Mouse (Mus musculus) monocyte, adult 5-6 weeks (primary cell): ENCODE measurements around the gene Pdap1. TPM values are rescaled to one million over a fixed set of nuclear protein-coding genes. Genes with fewer than 3 reads are reported as not detected.
"Not testable (repeated sequence)": the region's sequence is repeated elsewhere in the genome, so short reads cannot be mapped to it uniquely, and the experiment has no call there.

Experiments used
- ATAC-seq: fragments of 153-309, 156-312 bp; replicated peaks from 2 replicates; pipeline ENCODE4 v1.8.0; 2017; ENCODE audit warnings: mild to moderate bottlenecking; ENCODE audit not compliant: low TSS enrichment, insufficient number of reproducible peaks, severe bottlenecking, poor library complexity, low FRiP score
- total RNA-seq: library from RNA; stranded (forward); fragments of 200-1000, 200-491, 200-594 nt; gene quantifications from 3 replicates; pipeline ENCODE4 v1.2.3, GENCODE M21; 2017

The Pdap1 gene
- 93.1 to 106 TPM (median 95.5 TPM) in 3 replicates for total RNA-seq

- ATAC-seq: peak; percentile 81
These were observed at the start of gene Pdap1, which contains the start of gene Bud31 for GRCm38 (mm10) chr5:145139571-145140519. Gene Pdap1, minus strand, starts transcription at chr5:145140238. Gene Bud31, plus strand, starts transcription at chr5:145140362.

- ATAC-seq: no peak
These were observed 49.4 kb upstream of the Pdap1 start for GRCm38 (mm10) chr5:145189416-145189815.

DNA sequence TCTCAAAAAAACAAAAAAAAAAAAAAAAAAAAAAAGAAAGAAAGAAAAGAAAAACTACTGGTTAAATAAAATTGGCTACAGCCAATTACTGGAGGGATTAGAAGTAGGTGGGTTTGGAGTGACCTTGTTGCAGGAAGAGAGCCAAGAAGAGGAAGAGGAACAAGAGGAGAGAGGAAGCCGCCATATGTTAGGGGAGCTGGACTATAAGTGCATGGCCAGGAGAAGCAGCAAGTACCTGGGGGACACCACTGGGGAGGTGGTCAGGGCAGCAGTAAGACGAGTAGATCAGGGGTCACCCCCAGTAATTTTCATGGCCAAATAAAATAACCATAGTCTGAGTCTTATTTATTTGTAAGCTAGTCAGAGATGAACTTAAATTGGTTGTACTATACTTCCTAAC is 45.2 kb upstream of the Pdap1 start:
- ATAC-seq: no peak

DNA sequence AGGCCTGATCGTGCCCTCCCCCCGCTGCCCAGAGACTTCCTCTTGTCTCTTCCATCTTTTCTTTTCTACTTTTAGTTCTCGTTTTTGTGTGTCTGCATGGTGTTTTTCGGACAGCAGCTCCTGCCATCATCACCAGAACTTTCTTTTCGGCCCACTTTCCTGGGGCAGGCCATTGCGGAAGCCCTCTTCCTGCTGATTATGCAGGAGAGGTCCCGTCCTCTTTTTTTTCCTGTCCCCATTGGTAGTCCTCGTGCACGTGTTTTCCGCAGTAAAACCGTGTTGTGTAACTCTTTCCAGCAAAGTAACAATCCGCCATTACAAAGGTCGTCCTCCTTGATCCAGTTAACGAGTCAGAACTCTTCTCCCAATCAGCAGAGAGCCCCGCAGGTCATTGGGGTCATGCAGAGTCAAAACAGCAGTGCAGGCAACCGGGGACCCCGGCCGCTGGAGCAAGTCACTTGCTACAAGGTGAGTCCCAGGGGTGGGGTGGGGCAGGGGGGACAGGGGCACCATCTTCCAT is 38.5 kb upstream of the Pdap1 start:
- no peak for ATAC-seq

DNA sequence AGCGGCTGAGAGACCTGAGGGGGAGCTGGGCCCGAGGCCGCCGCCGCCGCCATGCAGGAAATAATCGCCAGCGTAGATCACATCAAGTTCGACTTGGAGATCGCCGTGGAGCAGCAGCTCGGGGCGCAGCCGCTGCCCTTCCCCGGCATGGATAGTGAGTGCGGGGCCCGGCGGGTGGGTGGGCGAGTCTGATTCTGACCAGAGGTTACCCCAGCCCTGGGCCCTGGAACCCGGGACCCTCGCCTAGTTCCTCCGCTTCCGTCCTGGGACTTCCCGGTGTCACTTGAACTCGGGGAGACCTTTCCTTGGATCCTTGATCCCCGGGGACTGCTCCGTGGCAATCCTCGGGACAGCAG is 27.2 kb upstream of the Pdap1 start:
- ATAC-seq: no peak

- ATAC-seq: peak; percentile 94
These were observed 26.7 kb upstream of the Pdap1 start, which contains the start of the genes Ptcd1 and Cpsf4 for GRCm38 (mm10) chr5:145166536-145167305. Gene Ptcd1, minus strand, starts transcription at chr5:145167108. Gene Cpsf4, plus strand, starts transcription at chr5:145167213.

- ATAC-seq: no peak
These were observed 25.1 kb upstream of the Pdap1 start for GRCm38 (mm10) chr5:145165184-145165583.

- ATAC-seq: no peak
These were observed 24.7 kb upstream of the Pdap1 start for GRCm38 (mm10) chr5:145164710-145165109.

DNA sequence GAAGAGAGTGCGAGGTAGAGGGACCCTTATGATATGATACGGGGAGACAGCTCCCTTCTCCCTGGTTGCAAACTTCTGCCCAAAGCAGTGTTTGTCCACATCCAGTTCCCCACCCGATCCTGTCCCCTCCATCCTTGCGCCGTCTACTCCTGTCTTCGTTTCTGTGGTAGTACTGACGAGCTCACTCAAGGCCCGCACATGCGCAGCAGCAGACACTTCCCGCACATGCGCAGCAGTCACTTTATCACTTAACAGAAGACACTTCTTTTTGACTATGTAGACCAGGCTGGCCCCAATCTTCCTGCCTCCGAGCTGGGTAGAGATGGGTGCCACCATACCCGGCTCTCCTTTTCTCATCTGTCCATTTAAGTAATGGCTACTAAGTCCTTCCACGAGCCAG is 21.3 kb upstream of the Pdap1 start:
- ATAC-seq: no peak

- ATAC-seq: no peak
These were observed 12.7 kb upstream of the Pdap1 start for GRCm38 (mm10) chr5:145152690-145153089.

- ATAC-seq: no peak
These were observed 9.3 kb upstream of the Pdap1 start for GRCm38 (mm10) chr5:145149294-145149693.

DNA sequence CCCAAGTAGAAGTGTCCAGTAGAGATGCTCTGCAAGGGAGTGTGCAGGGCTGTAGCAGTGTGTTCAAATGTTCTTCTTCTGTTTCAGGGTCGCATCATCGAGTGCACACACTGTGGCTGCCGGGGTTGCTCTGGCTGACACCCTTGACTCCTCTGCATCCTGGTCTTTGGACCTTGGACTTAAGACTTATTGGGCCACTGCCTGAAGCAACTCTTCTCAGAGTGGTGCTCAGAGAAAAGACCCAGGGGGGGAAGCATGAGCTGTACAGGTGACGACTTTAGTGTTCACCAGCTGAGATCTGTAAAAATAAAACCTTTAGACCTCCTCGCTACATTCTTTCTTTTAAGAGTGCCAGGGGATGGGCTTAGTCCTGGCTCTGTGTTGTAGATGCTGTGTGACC is 7.7 kb upstream of the Pdap1 start:
- ATAC-seq: no peak

GRCm38 (mm10) chr5:145140611-145141010 is 573 bp upstream of the Pdap1 start:
- ATAC-seq: no peak

DNA sequence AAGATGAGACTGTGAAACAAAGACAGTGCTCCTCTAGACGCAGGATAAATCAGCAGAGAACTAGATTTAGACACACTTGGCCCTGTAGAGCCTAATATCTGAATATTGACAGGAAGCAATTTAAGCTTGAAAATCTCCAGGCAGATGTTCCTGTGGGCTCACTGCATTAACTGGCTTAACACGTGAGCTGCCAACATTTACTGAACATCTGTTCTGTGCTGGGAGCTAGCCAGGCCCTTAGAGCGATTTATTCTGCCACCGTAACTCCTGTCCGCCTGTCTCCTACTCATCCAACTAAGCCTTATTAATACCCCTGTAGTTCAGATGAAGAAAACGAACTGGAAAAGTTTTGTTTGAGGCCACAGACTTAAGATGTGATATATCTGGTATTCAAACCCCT is 1.2 kb downstream of the Pdap1 start:
- ATAC-seq: no peak

DNA sequence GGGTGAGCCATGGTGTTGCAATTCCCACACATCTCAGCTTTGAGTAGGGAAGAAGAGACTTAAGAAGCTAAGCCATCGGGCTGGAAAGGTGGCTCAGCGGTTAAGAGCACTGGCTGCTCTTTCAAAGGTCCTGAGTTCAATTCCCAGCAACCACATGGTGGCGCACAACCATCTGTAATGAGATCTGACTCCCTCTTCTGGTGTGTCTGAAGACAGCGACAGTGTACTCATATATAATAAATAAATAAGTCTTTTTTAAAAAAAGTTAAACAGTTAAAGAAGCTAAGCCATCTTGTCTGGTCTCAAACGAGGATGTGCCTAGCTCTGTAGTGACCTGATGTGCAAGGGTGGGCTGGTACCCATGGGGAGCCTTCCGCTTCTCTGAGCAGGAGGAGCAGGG is 6.8 kb downstream of the Pdap1 start:
- not testable (repeated sequence) for ATAC-seq

DNA sequence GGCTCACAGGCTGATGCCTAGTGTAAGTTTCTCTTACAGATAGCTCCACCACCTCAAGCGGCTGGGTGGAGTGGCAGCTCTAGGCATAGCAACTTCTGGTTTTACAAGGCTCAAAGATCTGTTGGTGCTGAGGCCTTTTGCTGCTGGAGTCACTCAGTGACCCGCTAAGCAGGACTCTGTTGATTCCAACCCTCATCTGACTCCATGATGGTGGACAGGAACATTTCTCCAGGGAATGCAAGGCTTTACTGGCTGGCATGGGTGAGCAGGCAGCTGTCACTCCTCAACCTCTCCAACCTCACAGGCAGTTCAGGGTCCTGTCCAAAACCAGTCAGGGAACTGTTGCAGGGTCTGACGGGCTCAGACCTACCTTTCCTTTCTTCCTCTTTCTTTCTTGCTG is 9.0 kb downstream of the Pdap1 start:
- ATAC-seq: no peak

- no peak for ATAC-seq
These were observed 9.8 kb downstream of the Pdap1 start for GRCm38 (mm10) chr5:145130191-145130590.

GRCm38 (mm10) chr5:145129773-145130172 is 10.3 kb downstream of the Pdap1 start:
- ATAC-seq: not testable (repeated sequence)

GRCm38 (mm10) chr5:145129124-145129523 is 10.9 kb downstream of the Pdap1 start:
- no peak for ATAC-seq
